Comparison of ENCODE assay signal across 8 mouse cellular contexts in the genomic region with DNA sequence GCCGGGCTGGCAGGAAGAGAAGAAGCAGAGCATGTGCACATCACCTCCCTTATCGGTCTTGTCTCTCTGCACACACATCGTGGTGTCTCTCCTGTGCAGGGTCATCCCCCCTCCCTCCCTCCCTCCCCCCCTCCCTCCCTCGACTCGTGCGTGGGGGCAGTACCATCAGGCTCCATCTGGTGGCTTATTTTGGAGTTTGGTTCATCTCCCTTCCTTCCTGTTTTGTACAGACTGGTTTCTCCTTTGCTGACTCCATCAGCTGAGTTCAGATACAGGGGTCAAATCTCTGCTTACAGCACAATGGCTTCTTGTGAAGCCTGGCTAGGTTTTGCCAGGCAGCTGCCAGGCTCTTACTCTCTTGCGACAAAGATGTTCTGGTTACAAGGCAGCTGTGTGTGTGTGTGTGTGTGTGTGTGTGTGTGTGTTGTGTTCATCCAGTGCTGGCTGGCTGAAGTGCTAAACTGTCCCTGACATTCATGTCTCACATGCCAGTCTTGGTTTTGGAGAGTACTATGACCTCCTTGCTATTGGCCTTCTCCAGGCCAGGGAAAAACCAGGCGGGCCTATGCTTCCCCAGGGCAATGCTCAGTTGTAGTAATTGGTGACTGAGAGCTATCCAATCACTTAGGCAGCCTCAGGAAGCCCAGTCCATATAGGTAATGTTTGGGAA. TPM values are rescaled to one million over a fixed set of nuclear protein-coding genes. Genes with fewer than 3 reads are reported as not detected.
A peak's percentile ranks its signal among the peaks of the same experiment; 100 is the strongest.
DNase-seq lines count a peak whose midpoint lies in the region; ATAC-seq and TF ChIP-seq lines count a peak whose summit lies in the region.

No protein-coding gene starts in this region.

- H3K9ac ChIP-seq in liver, embryonic 16.5 days (ENCODE audit: low read depth, low read length): no peak overlapping the region

- 15% methylated on average over 8 of the region's 8 CpGs for WGBS in liver, embryonic 16.5 days (ENCODE audit: insufficient replicate concordance)

- H3K4me3 ChIP-seq in layer of hippocampus, adult 2 months: no peak overlapping the region
- no peak overlapping the region for H3K4me3 ChIP-seq in liver, embryonic 16.5 days (ENCODE audit: low read depth, low read length)

- no peaks in the 10 kb centered on the region for H3K36me3 ChIP-seq in liver, embryonic 16.5 days (ENCODE audit: control insufficient read depth, insufficient read depth)

- H3K27me3 ChIP-seq in liver, embryonic 16.5 days (ENCODE audit: control insufficient read depth, insufficient read depth, low read depth, low read length): no peaks in the 10 kb centered on the region

- H3K27ac ChIP-seq in layer of hippocampus, adult 2 months: peak overlapping the region; percentile 76
- H3K27ac ChIP-seq in liver, embryonic 16.5 days (ENCODE audit: low read length): no peak overlapping the region

- peak; percentile 39; the same call in 1 of the 2 replicates for ATAC-seq in liver, embryonic 16.5 days (ENCODE audit: low read depth)

- H3K4me2 ChIP-seq in liver, embryonic 16.5 days (ENCODE audit: low read depth, low read length): no peak overlapping the region

- H3K4me1 ChIP-seq in liver, embryonic 16.5 days (ENCODE audit: control insufficient read depth, low read depth, low read length): no peaks in the 10 kb centered on the region; the same call in 1 of the 2 replicates

- DNase-seq in adrenal gland, adult (ENCODE audit: inconsistent age in 2 of 2, low spot score in 1 of 2): peak; percentile 60 to 73
- DNase-seq in adrenal gland, postnatal 4 days (ENCODE audit: low spot score in 2 of 2): no peak
- no peak for DNase-seq in layer of hippocampus, adult 2 months (ENCODE audit: low spot score in 2 of 2)
- no peak for DNase-seq in layer of hippocampus, postnatal 36 days
- peak; percentile 58 for DNase-seq in adrenal gland, postnatal 10 days
- no peak for DNase-seq in left cerebral cortex, adult 8-10 months (ENCODE audit: low spot score in 2 of 2)
- no peak for DNase-seq in urinary bladder, postnatal 36 days (ENCODE audit: low spot score in 2 of 2)

- H3K9me3 ChIP-seq in liver, embryonic 16.5 days (replicated peaks; ENCODE audit: control insufficient read depth, low read length): no peaks in the 10 kb centered on the region

- 0 out of 2 replicates have a peak, but pooled peaks have one; percentile 14 for TF ChIP-seq CTCF in layer of hippocampus, adult 2 months (conservative IDR thresholded peaks at IDR 0.05)

RNA-seq across cellular contexts. Expression of a gene that starts 4.7 kb away (rescaled TPM):
- total RNA-seq in adrenal gland, postnatal 4 days (2021): 1 to 10 TPM; 1.2 to 1.3 TPM
- total RNA-seq in layer of hippocampus, adult 2 months (2021): 1 to 10 TPM; 1.4 TPM
- 1 to 10 TPM in 1 of 2 experiments, under 1 TPM in 1; 0.85 to 1.3 TPM for total RNA-seq in layer of hippocampus, postnatal 36 days (2021)
- 1 to 10 TPM; 1.4 to 1.8 TPM for total RNA-seq in adrenal gland, postnatal 10 days (2021)
- 0.23 and 0.33 TPM in 2 replicates for polyA plus RNA-seq in liver, embryonic 16.5 days (2015; fragmentation: Nextera tagmentation; extraction: Ambion mirVana)
- total RNA-seq in left cerebral cortex, adult 8-10 months (2022): 1 to 10 TPM; 1.2 to 3.1 (median 2.0) TPM

Comparison
In these comparisons a context has a peak if more than half of its experiments do, and no peak if none do; other contexts are left out.
1. DNase-seq: peak in adrenal gland, adult (2 of 2) and adrenal gland, postnatal 10 days (single experiment); none in adrenal gland, postnatal 4 days (0 of 2), layer of hippocampus, adult 2 months (0 of 2), layer of hippocampus, postnatal 36 days (0 of 2), left cerebral cortex, adult 8-10 months (0 of 2) and urinary bladder, postnatal 36 days (0 of 2).